7 mouse cellular contexts compared by ENCODE assay signal in the genomic region with DNA sequence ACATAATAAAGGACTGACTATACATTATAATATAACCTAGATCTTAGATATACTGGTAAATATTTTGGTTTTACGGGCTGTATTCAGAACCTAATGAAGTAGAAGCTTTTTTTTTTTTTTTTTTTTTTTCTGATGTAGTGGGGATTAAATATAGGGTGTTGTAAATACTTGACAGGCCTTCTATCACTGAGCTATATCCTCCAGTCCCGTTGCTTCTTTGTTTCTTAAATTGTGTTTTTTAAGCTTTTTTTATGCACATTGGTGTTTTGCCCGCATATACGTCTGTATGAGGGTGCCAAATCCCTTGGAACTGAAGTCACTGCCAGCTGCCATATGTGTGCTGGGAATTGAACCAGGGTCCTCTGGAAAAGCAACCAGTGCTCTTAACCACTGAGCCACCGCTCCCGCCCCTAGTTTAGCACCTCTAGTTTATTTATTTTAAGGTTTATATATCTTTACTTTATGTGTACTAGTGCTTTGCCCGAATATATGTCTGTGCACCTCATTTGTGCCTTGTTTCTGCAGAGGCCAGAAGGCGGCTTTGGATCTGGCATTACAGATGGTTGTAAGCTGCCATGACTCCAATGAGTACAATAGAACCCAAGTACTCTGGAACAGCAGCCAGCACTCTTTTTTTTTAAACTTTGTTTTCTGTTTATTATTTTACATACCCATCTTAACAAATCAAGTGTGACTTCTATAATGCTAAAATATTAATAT. TPM values are rescaled to one million over a fixed set of nuclear protein-coding genes. Genes with fewer than 3 reads are reported as not detected.
DNase-seq lines count a peak whose midpoint lies in the region; ATAC-seq and TF ChIP-seq lines count a peak whose summit lies in the region.

No protein-coding gene starts in this region.

- H3K27me3 ChIP-seq in lung, embryonic 14.5 days (ENCODE audit: insufficient read depth, low read length) = no peaks in the 10 kb centered on the region
- H3K27me3 ChIP-seq in embryonic facial prominence, embryonic 13.5 days = no peaks in the 10 kb centered on the region
- H3K27me3 ChIP-seq in intestine, embryonic 16.5 days (replicated peaks; ENCODE audit: control insufficient read depth, insufficient read depth, low read length) = no peaks in the 10 kb centered on the region
- no peaks in the 10 kb centered on the region for H3K27me3 ChIP-seq in neural tube, embryonic 13.5 days

- TF ChIP-seq CTCF in lung, embryonic 14.5 days (IDR thresholded peaks at IDR 0.05; ENCODE audit: low read depth) = no peak

- ATAC-seq in lung, embryonic 14.5 days (ENCODE audit: insufficient read depth) = 0 out of 2 replicates have a peak, but pooled peaks have one; percentile 8
- ATAC-seq in embryonic facial prominence, embryonic 13.5 days (ENCODE audit: insufficient number of reproducible peaks, insufficient read depth, low FRiP score, low TSS enrichment, low read depth) = no peak
- ATAC-seq in intestine, embryonic 16.5 days = peak; percentile 12; the same call in 1 of the 2 replicates
- no peak for ATAC-seq in neural tube, embryonic 13.5 days (ENCODE audit: low read depth)

- peak overlapping the region; percentile 41 for H3K4me3 ChIP-seq in lung, embryonic 14.5 days (ENCODE audit: low read depth, low read length)
- H3K4me3 ChIP-seq in embryonic facial prominence, embryonic 13.5 days = peak overlapping the region; percentile 44
- H3K4me3 ChIP-seq in intestine, embryonic 16.5 days (ENCODE audit: low read length) = peak overlapping the region; percentile 49
- peak overlapping the region; percentile 43 for H3K4me3 ChIP-seq in neural tube, embryonic 13.5 days

- no peaks in the 10 kb centered on the region for H3K9me3 ChIP-seq in lung, embryonic 14.5 days (ENCODE audit: low read depth, low read length)
- H3K9me3 ChIP-seq in embryonic facial prominence, embryonic 13.5 days = no peaks in the 10 kb centered on the region
- no peaks in the 10 kb centered on the region for H3K9me3 ChIP-seq in intestine, embryonic 16.5 days (ENCODE audit: control insufficient read depth, low read length)
- no peaks in the 10 kb centered on the region for H3K9me3 ChIP-seq in neural tube, embryonic 13.5 days

- no peak for DNase-seq in lung, embryonic 14.5 days
- DNase-seq in lung, postnatal 14 days = no peak
- DNase-seq in gastrocnemius, postnatal 25 days = no peak
- DNase-seq in frontal cortex, adult 2 months (ENCODE audit: extremely low spot score in 1 of 2, low spot score in 1 of 2) = no peak

- H3K27ac ChIP-seq in lung, embryonic 14.5 days (ENCODE audit: low read depth) = no peak overlapping the region
- no peak overlapping the region for H3K27ac ChIP-seq in embryonic facial prominence, embryonic 13.5 days
- H3K27ac ChIP-seq in intestine, embryonic 16.5 days (ENCODE audit: low read length) = no peak overlapping the region
- H3K27ac ChIP-seq in neural tube, embryonic 13.5 days (replicated peaks) = no peak overlapping the region

- H3K4me1 ChIP-seq in lung, embryonic 14.5 days (ENCODE audit: insufficient read depth) = no peaks in the 10 kb centered on the region
- 0 out of 2 replicates have a peak, but pooled peaks cover 7% of the 10 kb centered on the region for H3K4me1 ChIP-seq in embryonic facial prominence, embryonic 13.5 days
- peaks cover 3% of the 10 kb centered on the region; the same call in 1 of the 2 replicates for H3K4me1 ChIP-seq in intestine, embryonic 16.5 days (ENCODE audit: control insufficient read depth, insufficient read depth, low read length)
- H3K4me1 ChIP-seq in neural tube, embryonic 13.5 days (replicated peaks) = peaks cover 10% of the 10 kb centered on the region

- no peaks in the 10 kb centered on the region for H3K36me3 ChIP-seq in lung, embryonic 14.5 days (ENCODE audit: insufficient read depth)
- no peaks in the 10 kb centered on the region for H3K36me3 ChIP-seq in embryonic facial prominence, embryonic 13.5 days
- no peaks in the 10 kb centered on the region for H3K36me3 ChIP-seq in intestine, embryonic 16.5 days (ENCODE audit: control insufficient read depth, insufficient read depth, low read length)
- no peaks in the 10 kb centered on the region for H3K36me3 ChIP-seq in neural tube, embryonic 13.5 days

- H3K9ac ChIP-seq in lung, embryonic 14.5 days = no peak overlapping the region
- no peak overlapping the region for H3K9ac ChIP-seq in embryonic facial prominence, embryonic 13.5 days
- H3K9ac ChIP-seq in intestine, embryonic 16.5 days (ENCODE audit: low read depth, low read length) = no peak overlapping the region
- 0 out of 2 replicates have a peak overlapping the region, but pooled peaks have one; percentile 38 for H3K9ac ChIP-seq in neural tube, embryonic 13.5 days

- peak overlapping the region; percentile 48 for H3K4me2 ChIP-seq in lung, embryonic 14.5 days
- H3K4me2 ChIP-seq in embryonic facial prominence, embryonic 13.5 days = peak overlapping the region; percentile 43
- no peak overlapping the region for H3K4me2 ChIP-seq in intestine, embryonic 16.5 days (ENCODE audit: low read depth, low read length)
- peak overlapping the region; percentile 55 for H3K4me2 ChIP-seq in neural tube, embryonic 13.5 days

- WGBS in lung, embryonic 14.5 days = 43% methylated on average over 8 of the region's 8 CpGs
- WGBS in embryonic facial prominence, embryonic 13.5 days = 54% methylated on average over 8 of the region's 8 CpGs
- 44% methylated on average over 8 of the region's 8 CpGs for WGBS in intestine, embryonic 16.5 days
- 57% methylated on average over 8 of the region's 8 CpGs for WGBS in neural tube, embryonic 13.5 days

RNA-seq across cellular contexts. Expression of a gene that starts 8.9 kb away (rescaled TPM):
- polyA plus RNA-seq in lung, embryonic 14.5 days (2014; fragmentation: Nextera tagmentation; extraction: Ambion mirVana) = 134 and 140 TPM in 2 replicates
- 132 and 136 TPM in 2 replicates for polyA plus RNA-seq in embryonic facial prominence, embryonic 13.5 days (2015; fragmentation: Nextera tagmentation; extraction: Ambion mirVana)
- polyA plus RNA-seq in intestine, embryonic 16.5 days (2015; fragmentation: Nextera tagmentation; extraction: Ambion mirVana) = 105 and 108 TPM in 2 replicates
- 129 and 135 TPM in 2 replicates for polyA plus RNA-seq in neural tube, embryonic 13.5 days (2015; fragmentation: Nextera tagmentation; extraction: Ambion mirVana)
- 10 to 100 TPM; 35.5 to 42.7 TPM for total RNA-seq in gastrocnemius, postnatal 25 days (2021)
- polyA plus RNA-seq in frontal cortex, adult 2 months (2012; rRNA removed) = 42.8 and 48.8 TPM in 2 replicates

RNA-seq across cellular contexts. Expression of a gene that starts 9.1 kb away (rescaled TPM):
- polyA plus RNA-seq in lung, embryonic 14.5 days (2014; fragmentation: Nextera tagmentation; extraction: Ambion mirVana) = 37.9 and 39.2 TPM in 2 replicates
- 37.5 and 39.6 TPM in 2 replicates for polyA plus RNA-seq in embryonic facial prominence, embryonic 13.5 days (2015; fragmentation: Nextera tagmentation; extraction: Ambion mirVana)
- polyA plus RNA-seq in intestine, embryonic 16.5 days (2015; fragmentation: Nextera tagmentation; extraction: Ambion mirVana) = 24.9 and 25.5 TPM in 2 replicates
- 23.9 and 29.0 TPM in 2 replicates for polyA plus RNA-seq in neural tube, embryonic 13.5 days (2015; fragmentation: Nextera tagmentation; extraction: Ambion mirVana)
- 10 to 100 TPM; 10.9 to 11.2 TPM for total RNA-seq in gastrocnemius, postnatal 25 days (2021)
- polyA plus RNA-seq in frontal cortex, adult 2 months (2012; rRNA removed) = 26.7 and 29.0 TPM in 2 replicates

RNA-seq across cellular contexts. Expression of a gene that starts 37.9 kb away (rescaled TPM):
- 2.8 and 2.9 TPM in 2 replicates for polyA plus RNA-seq in lung, embryonic 14.5 days (2014; fragmentation: Nextera tagmentation; extraction: Ambion mirVana)
- polyA plus RNA-seq in embryonic facial prominence, embryonic 13.5 days (2015; fragmentation: Nextera tagmentation; extraction: Ambion mirVana) = 1.5 TPM in 2 replicates
- polyA plus RNA-seq in intestine, embryonic 16.5 days (2015; fragmentation: Nextera tagmentation; extraction: Ambion mirVana) = 1.4 and 1.5 TPM in 2 replicates
- 13.6 and 15.5 TPM in 2 replicates for polyA plus RNA-seq in neural tube, embryonic 13.5 days (2015; fragmentation: Nextera tagmentation; extraction: Ambion mirVana)
- 1 to 10 TPM; 2.3 to 2.4 TPM for total RNA-seq in gastrocnemius, postnatal 25 days (2021)
- polyA plus RNA-seq in frontal cortex, adult 2 months (2012; rRNA removed) = 17.9 and 19.8 TPM in 2 replicates

Comparison
In these comparisons a context has a peak if more than half of its experiments do, and no peak if none do; other contexts are left out.
1. ATAC-seq: peak in lung, embryonic 14.5 days (single experiment) and intestine, embryonic 16.5 days (single experiment); none in embryonic facial prominence, embryonic 13.5 days (single experiment) and neural tube, embryonic 13.5 days (single experiment).
2. Peak in every context shown above with its lines, with median percentiles within 50 percentile points of each other: H3K4me3 ChIP-seq.